Comparison of ENCODE assay signal across 7 mouse cellular contexts in genomic region chr13:52892065-52892503, GRCm38 (mm10). TPM values are rescaled to one million over a fixed set of nuclear protein-coding genes. Genes with fewer than 3 reads are reported as not detected.
A peak's percentile ranks its signal among the peaks of the same experiment; 100 is the strongest.
DNase-seq lines count a peak whose midpoint lies in the region; ATAC-seq lines count a peak whose summit lies in the region.

No protein-coding gene starts in this region.

- peak; percentile 42 to 80 for DNase-seq in urinary bladder, adult 18-20 months (ENCODE audit: low spot score in 2 of 2)
- DNase-seq in urinary bladder, postnatal 10 days (ENCODE audit: low spot score), result no peak
- peak; percentile 87 for DNase-seq in cerebellum, adult 9-10 months
- peak; percentile 27 for DNase-seq in heart, postnatal 25 days (ENCODE audit: low spot score)
- peak; percentile 45 for DNase-seq in yolk sac, embryonic 10.5 days (ENCODE audit: low spot score)
- DNase-seq in thymus, postnatal 4 days, result no peak

- peak overlapping the region; percentile 65; the same call in 1 of the 2 replicates for H3K27ac ChIP-seq in limb, embryonic 15.5 days

- no peak overlapping the region for H3K9ac ChIP-seq in limb, embryonic 15.5 days

- H3K4me2 ChIP-seq in limb, embryonic 15.5 days, result no peak overlapping the region

- H3K27me3 ChIP-seq in limb, embryonic 15.5 days, result no peaks in the 10 kb centered on the region

- peaks cover 9% of the 10 kb centered on the region; the same call in 1 of the 2 replicates for H3K36me3 ChIP-seq in limb, embryonic 15.5 days

- no peak overlapping the region for H3K4me3 ChIP-seq in limb, embryonic 15.5 days

- WGBS in limb, embryonic 15.5 days, result 39% methylated on average over 10 of the region's 10 CpGs

- intact Hi-C loops in heart, postnatal 25 days (cut with DNase I), result loop anchor here (10.0 kb wide), 1 partner anchor 177 kb away; no protein-coding TSS in a partner anchor

- no peak for ATAC-seq in limb, embryonic 15.5 days (ENCODE audit: insufficient number of reproducible peaks, low FRiP score, low TSS enrichment, low read depth)

- H3K9me3 ChIP-seq in limb, embryonic 15.5 days, result no peaks in the 10 kb centered on the region

- H3K4me1 ChIP-seq in limb, embryonic 15.5 days, result peaks cover 7% of the 10 kb centered on the region; the same call in 1 of the 2 replicates

RNA-seq across cellular contexts. Expression of gene Auh, which starts 37.4 kb away (rescaled TPM):
- 100 to 1,000 TPM; 114 to 131 TPM for total RNA-seq in heart, postnatal 25 days (2021)
- 39.6 and 41.1 TPM in 2 replicates for polyA plus RNA-seq in limb, embryonic 15.5 days (2015; fragmentation: Nextera tagmentation; extraction: Ambion mirVana)

Comparison
In these comparisons a context has a peak if more than half of its experiments do, and no peak if none do; other contexts are left out.
1. DNase-seq: peak in urinary bladder, adult 18-20 months (2 of 2), cerebellum, adult 9-10 months (single experiment), heart, postnatal 25 days (single experiment) and yolk sac, embryonic 10.5 days (single experiment); none in urinary bladder, postnatal 10 days (single experiment) and thymus, postnatal 4 days (single experiment).